ENCODE assay signal across 8 mouse cellular contexts in the genomic region with DNA sequence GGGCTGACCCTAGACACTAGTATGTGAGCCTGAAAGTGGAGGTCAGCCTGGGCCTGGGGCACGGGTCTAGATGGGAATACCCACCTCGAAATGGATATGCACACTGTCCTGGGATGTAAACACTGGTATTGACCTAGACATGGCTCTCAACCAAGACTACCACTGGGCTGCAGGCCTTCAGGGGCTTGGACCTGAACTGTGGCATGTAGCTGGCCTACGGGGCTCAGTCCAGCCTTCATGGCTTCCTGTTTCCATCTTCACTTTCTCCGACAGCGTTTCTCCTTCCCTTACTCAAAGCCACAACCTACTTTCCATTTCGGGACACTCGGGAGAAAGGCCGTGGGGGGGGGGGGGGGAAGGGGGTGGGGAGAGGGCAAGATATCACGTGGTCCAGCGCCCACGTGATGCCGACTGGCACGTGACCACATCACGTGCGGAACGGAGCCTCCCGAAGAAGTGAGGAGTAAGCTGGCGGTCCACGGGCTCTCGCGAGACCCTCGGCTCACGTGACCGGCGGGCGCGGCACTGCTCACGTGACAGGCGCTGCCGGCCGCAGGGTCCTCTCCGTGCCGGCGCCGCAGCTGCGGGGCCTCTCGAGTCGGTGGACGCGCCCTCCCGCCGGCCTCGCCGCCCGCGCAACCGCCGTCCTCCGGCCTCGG. TPM values are rescaled to one million over a fixed set of nuclear protein-coding genes. Genes with fewer than 3 reads are reported as not detected.
DNase-seq lines count a peak whose midpoint lies in the region; ATAC-seq and TF ChIP-seq lines count a peak whose summit lies in the region.

A gene (plus strand): TSS at position 444 of the 659 bp plus-strand sequence.

- H3K27ac ChIP-seq in CH12.LX (ENCODE audit: insufficient read depth, low read depth), result no peak within 1 kb of the TSS
- H3K27ac ChIP-seq in forebrain, embryonic 11.5 days (ENCODE audit: low read depth, low read length), result 0 out of 2 replicates have a peak within 1 kb of the TSS, but pooled peaks have one; percentile 41
- peak within 1 kb of the TSS; percentile 89 for H3K27ac ChIP-seq in heart, embryonic 16.5 days (ENCODE audit: low read length)
- H3K27ac ChIP-seq in liver, embryonic 15.5 days (replicated peaks), result peak within 1 kb of the TSS; percentile 89
- no peak within 1 kb of the TSS for H3K27ac ChIP-seq in neural tube, embryonic 12.5 days

- H3K79me2 ChIP-seq in CH12.LX (replicated peaks; ENCODE audit: control insufficient read depth, extremely low read depth, insufficient read depth, poor library complexity, severe bottlenecking), result peaks cover 16% of the 10 kb centered on the region; the same call in 1 of the 2 replicates

- 1% methylated on average over 48 of the region's 50 CpGs for WGBS in forebrain, embryonic 11.5 days
- WGBS in heart, embryonic 16.5 days, result 1% methylated on average over 50 of the region's 50 CpGs
- WGBS in liver, embryonic 15.5 days (ENCODE audit: insufficient replicate concordance), result 1% methylated on average over 47 of the region's 50 CpGs
- WGBS in neural tube, embryonic 12.5 days, result under 1% methylated on average over 50 of the region's 50 CpGs

- no peak for TF ChIP-seq POLR2A in CH12.LX (IDR thresholded peaks at IDR 0.05; ENCODE audit: low read depth, low read length)

- in situ Hi-C loops in CH12.LX (cut with MboI; ENCODE audit: low pct_ligation_motif_present, low pct_unique_long_range_greater_than_20kb, low sequenced_read_pairs), result no loop called here

- peak within 1 kb of the TSS; percentile 86 for H3K9ac ChIP-seq in CH12.LX (ENCODE audit: insufficient read depth, low read depth)
- H3K9ac ChIP-seq in forebrain, embryonic 11.5 days (ENCODE audit: low read length), result peak within 1 kb of the TSS; percentile 97
- peak within 1 kb of the TSS; percentile 97 for H3K9ac ChIP-seq in heart, embryonic 16.5 days (ENCODE audit: low read length)
- H3K9ac ChIP-seq in liver, embryonic 15.5 days, result peak within 1 kb of the TSS; percentile 86
- H3K9ac ChIP-seq in neural tube, embryonic 12.5 days, result peak within 1 kb of the TSS; percentile 97

- H3K4me1 ChIP-seq in CH12.LX (ENCODE audit: control insufficient read depth in 1 of 2, insufficient read depth in 2 of 2), result peaks cover 15 to 53% of the 10 kb centered on the region in 2 experiments
- peaks cover 12% of the 10 kb centered on the region; the same call in 1 of the 2 replicates for H3K4me1 ChIP-seq in forebrain, embryonic 11.5 days (replicated peaks; ENCODE audit: control insufficient read depth, insufficient read depth, low read length)
- peaks cover 23% of the 10 kb centered on the region for H3K4me1 ChIP-seq in heart, embryonic 16.5 days (ENCODE audit: control insufficient read depth, insufficient read depth, low read length)
- H3K4me1 ChIP-seq in liver, embryonic 15.5 days (replicated peaks), result peaks cover 46% of the 10 kb centered on the region
- peaks cover 21% of the 10 kb centered on the region for H3K4me1 ChIP-seq in neural tube, embryonic 12.5 days

- H3K27me3 ChIP-seq in CH12.LX (replicated peaks), result peaks cover 20% of the 10 kb centered on the region
- H3K27me3 ChIP-seq in forebrain, embryonic 11.5 days (ENCODE audit: control insufficient read depth, insufficient read depth, low read length), result no peaks in the 10 kb centered on the region
- no peaks in the 10 kb centered on the region for H3K27me3 ChIP-seq in heart, embryonic 16.5 days (ENCODE audit: control insufficient read depth, insufficient read depth, low read length)
- H3K27me3 ChIP-seq in liver, embryonic 15.5 days, result no peaks in the 10 kb centered on the region
- no peaks in the 10 kb centered on the region for H3K27me3 ChIP-seq in neural tube, embryonic 12.5 days (replicated peaks)

- TF ChIP-seq EP300 in CH12.LX (IDR thresholded peaks at IDR 0.05; ENCODE audit: low read length), result no peak

- no peak for TF ChIP-seq RAD21 in CH12.LX (IDR thresholded peaks at IDR 0.05; ENCODE audit: low read depth, low read length)

- dilution Hi-C loops in CH12.LX (cut with MboI; ENCODE audit: extremely low pct_ligation_motif_present, extremely low pct_unique_long_range_greater_than_20kb, low sequenced_read_pairs), result no loop called here

- no peaks in the 10 kb centered on the region for H3K9me3 ChIP-seq in CH12.LX (replicated peaks; ENCODE audit: low read length)
- no peaks in the 10 kb centered on the region for H3K9me3 ChIP-seq in forebrain, embryonic 11.5 days (ENCODE audit: control insufficient read depth, low read length)
- H3K9me3 ChIP-seq in heart, embryonic 16.5 days (replicated peaks; ENCODE audit: control insufficient read depth, low read length), result no peaks in the 10 kb centered on the region
- H3K9me3 ChIP-seq in liver, embryonic 15.5 days (replicated peaks), result no peaks in the 10 kb centered on the region
- H3K9me3 ChIP-seq in neural tube, embryonic 12.5 days, result no peaks in the 10 kb centered on the region

- peak within 1 kb of the TSS; percentile 73 for H3K4me2 ChIP-seq in CH12.LX (ENCODE audit: insufficient read depth, low read depth, poor library complexity, severe bottlenecking)
- H3K4me2 ChIP-seq in forebrain, embryonic 11.5 days (ENCODE audit: low read depth, low read length, severe bottlenecking), result peak within 1 kb of the TSS; percentile 84
- peak within 1 kb of the TSS; percentile 84 for H3K4me2 ChIP-seq in heart, embryonic 16.5 days (ENCODE audit: low read depth, low read length)
- peak within 1 kb of the TSS; percentile 77 for H3K4me2 ChIP-seq in liver, embryonic 15.5 days
- peak within 1 kb of the TSS; percentile 94 for H3K4me2 ChIP-seq in neural tube, embryonic 12.5 days (replicated peaks)

- H3K4me3 ChIP-seq in CH12.LX (replicated peaks in 1 of 3; ENCODE audit: low read depth in 2 of 3, low read length in 2 of 3, poor library complexity in 1 of 3), result peak within 1 kb of the TSS; percentile 71 to 80 (median 76)
- H3K4me3 ChIP-seq in forebrain, embryonic 11.5 days (ENCODE audit: low read depth, low read length), result peak within 1 kb of the TSS; percentile 100
- H3K4me3 ChIP-seq in heart, embryonic 16.5 days (ENCODE audit: low read length), result peak within 1 kb of the TSS; percentile 95
- peak within 1 kb of the TSS; percentile 71 for H3K4me3 ChIP-seq in liver, embryonic 15.5 days (replicated peaks)
- H3K4me3 ChIP-seq in neural tube, embryonic 12.5 days, result peak within 1 kb of the TSS; percentile 99

- peak; percentile 97 for ATAC-seq in forebrain, embryonic 11.5 days (replicated peaks; ENCODE audit: low FRiP score)
- ATAC-seq in heart, embryonic 16.5 days (replicated peaks; ENCODE audit: extremely low read depth, insufficient read depth, low FRiP score), result peak; percentile 94
- ATAC-seq in liver, embryonic 15.5 days (ENCODE audit: insufficient read depth), result peak; percentile 79
- ATAC-seq in neural tube, embryonic 12.5 days (ENCODE audit: low FRiP score, low read depth), result peak; percentile 98

- peak; percentile 88 for DNase-seq in CH12.LX (ENCODE audit: extremely low read depth)
- peak; percentile 95 for DNase-seq in c-Kit-positive CD71-positive TER-119-negative erythroid progenitor cells, embryonic 14.5 days (ENCODE audit: low read depth)
- DNase-seq in forebrain, embryonic 11.5 days (ENCODE audit: low spot score), result peak; percentile 100
- peak; percentile 100 for DNase-seq in kidney, postnatal 36 days
- DNase-seq in telencephalon, adult 2 months (ENCODE audit: low read depth, low spot score), result peak; percentile 96

- H3K36me3 ChIP-seq in CH12.LX (replicated peaks in 1 of 2; ENCODE audit: control insufficient read depth in 1 of 2, insufficient read depth in 1 of 2, low read length in 1 of 2), result peaks cover 0 to 1% of the 10 kb centered on the region in 2 experiments
- no peaks in the 10 kb centered on the region for H3K36me3 ChIP-seq in forebrain, embryonic 11.5 days (ENCODE audit: control insufficient read depth, insufficient read depth, low read length)
- H3K36me3 ChIP-seq in heart, embryonic 16.5 days (ENCODE audit: control insufficient read depth, insufficient read depth), result peaks cover 3% of the 10 kb centered on the region; the same call in 1 of the 2 replicates
- peaks cover 3% of the 10 kb centered on the region for H3K36me3 ChIP-seq in liver, embryonic 15.5 days (replicated peaks)
- H3K36me3 ChIP-seq in neural tube, embryonic 12.5 days, result no peaks in the 10 kb centered on the region

- no peak for TF ChIP-seq CTCF in CH12.LX (conservative IDR thresholded peaks at IDR 0.05 in 1 of 2, IDR thresholded peaks at IDR 0.05 in 1 of 2; ENCODE audit: low read depth in 2 of 2, low read length in 2 of 2)

TF ChIP-seq in CH12.LX, 34 proteins besides CTCF, POLR2A, EP300 and RAD21 (continues in another document):
- TF ChIP-seq ZMIZ1 (IDR thresholded peaks at IDR 0.05; ENCODE audit: low read depth, low read length), result no peak
- TF ChIP-seq TCF12 (IDR thresholded peaks at IDR 0.05; ENCODE audit: low read depth, low read length), result peak; percentile 47
- TF ChIP-seq KAT2A (IDR thresholded peaks at IDR 0.05; ENCODE audit: insufficient replicate concordance, low read length), result no peak
- TF ChIP-seq ZNF384 (IDR thresholded peaks at IDR 0.05; ENCODE audit: low read depth, low read length), result no peak
- peak; percentile 78; the same call in 1 of the 2 replicates for TF ChIP-seq SIN3A (IDR thresholded peaks at IDR 0.05; ENCODE audit: low read length)
- peak; percentile 73 for TF ChIP-seq ETS1 (conservative IDR thresholded peaks at IDR 0.05; ENCODE audit: low read depth, low read length)
- no peak for TF ChIP-seq JUN (IDR thresholded peaks at IDR 0.05; ENCODE audit: insufficient read depth, low read depth, low read length)
- TF ChIP-seq MYC (IDR thresholded peaks at IDR 0.05; ENCODE audit: low read depth, low read length), result no peak
- no peak for TF ChIP-seq SMC3 (IDR thresholded peaks at IDR 0.05; ENCODE audit: low read depth, low read length)
- TF ChIP-seq ZC3H11A (IDR thresholded peaks at IDR 0.05; ENCODE audit: low read depth, low read length), result no peak
- no peak for TF ChIP-seq RCOR1 (conservative IDR thresholded peaks at IDR 0.05; ENCODE audit: low read depth, low read length)
- no peak for TF ChIP-seq GABPA (IDR thresholded peaks at IDR 0.05; ENCODE audit: insufficient replicate concordance, low read depth, low read length)
- TF ChIP-seq UBTF (IDR thresholded peaks at IDR 0.05; ENCODE audit: low read depth, low read length), result no peak
- peak; percentile 65 for TF ChIP-seq NRF1 (IDR thresholded peaks at IDR 0.05; ENCODE audit: low read depth, low read length)
- peak; percentile 81 for TF ChIP-seq MXI1 (IDR thresholded peaks at IDR 0.05; ENCODE audit: low read depth, low read length)
- TF ChIP-seq ELF1 (IDR thresholded peaks at IDR 0.05; ENCODE audit: low read depth, low read length), result 0 out of 2 replicates have a peak, but pooled peaks have one; percentile 29

RNA-seq across cellular contexts. Expression of the gene that starts here (rescaled TPM):
- total RNA-seq in CH12.LX (2012; rRNA removed) (67.0 and 69.4 TPM in 2 replicates), CH12.LX (2014; rRNA removed) (51.0 and 56.7 TPM in 2 replicates)
- polyA plus RNA-seq in CH12.LX (2012; ENCODE audit: insufficient read length, low read depth), result 64.3 TPM in 2 replicates
- polyA plus RNA-seq in forebrain, embryonic 11.5 days (2014; fragmentation: Nextera tagmentation; extraction: Ambion mirVana), result 240 and 251 TPM in 2 replicates
- 317 and 318 TPM in 2 replicates for polyA plus RNA-seq in heart, embryonic 16.5 days (2015; fragmentation: Nextera tagmentation; extraction: Ambion mirVana)
- polyA plus RNA-seq in liver, embryonic 15.5 days (2015; fragmentation: Nextera tagmentation; extraction: Ambion mirVana), result 200 and 205 TPM in 2 replicates
- polyA plus RNA-seq in neural tube, embryonic 12.5 days (2016; fragmentation: Nextera tagmentation; extraction: Ambion mirVana), result 247 and 255 TPM in 2 replicates

Comparison
In these comparisons a context has a peak if more than half of its experiments do, and no peak if none do; other contexts are left out.
1. H3K27ac ChIP-seq: peak in forebrain, embryonic 11.5 days (single experiment), heart, embryonic 16.5 days (single experiment) and liver, embryonic 15.5 days (single experiment); none in CH12.LX (single experiment) and neural tube, embryonic 12.5 days (single experiment).
2. Peak in every context shown above with its lines, with median percentiles within 50 percentile points of each other: DNase-seq, H3K4me2 ChIP-seq, H3K4me3 ChIP-seq, H3K9ac ChIP-seq and ATAC-seq.